Mouse (Mus musculus) adrenal gland, postnatal 36 days (tissue): ENCODE measurements around the gene Sgca. TPM values are rescaled to one million over a fixed set of nuclear protein-coding genes. Genes with fewer than 3 reads are reported as not detected.

ENCODE experiments used
- total RNA-seq, 2 experiments: library from RNA; stranded (reverse); gene quantifications; 2 replicates each; pipeline ENCODE4 v1.2.3; 2021

The Sgca gene
- total RNA-seq, 2 experiments from 2014 or later = not detected

Other genes with a start within 250 kb of the Sgca start
- gene Cdc34b, start 234.5 kb downstream of the Sgca start, total RNA-seq = under 1 TPM; 0.23 to 0.26 TPM
- not detected for gene Tmem92, start 193.6 kb downstream of the Sgca start, total RNA-seq
- 100 to 1,000 TPM; 111 to 222 TPM for gene Col1a1, start 40.1 kb downstream of the Sgca start, total RNA-seq
- not detected for gene Hils1, start 8.7 kb downstream of the Sgca start, total RNA-seq
- gene Ppp1r9b, start 14.7 kb upstream of the Sgca start, total RNA-seq = 100 to 1,000 TPM; 119 to 120 TPM
- gene Samd14, start 33.6 kb upstream of the Sgca start, total RNA-seq = 1 to 10 TPM; 3.2 to 3.4 TPM
- 100 to 1,000 TPM in 1 of 2 experiments, 10 to 100 TPM in 1; 70.0 to 103 TPM for gene Pdk2, start 65.0 kb upstream of the Sgca start, total RNA-seq
- gene Itga3, start 100.5 kb upstream of the Sgca start, total RNA-seq = 10 to 100 TPM; 38.0 to 56.7 TPM
- gene Dlx3, start 143.8 kb upstream of the Sgca start, total RNA-seq = not detected
- not detected for gene Dlx4, start 169.9 kb upstream of the Sgca start, total RNA-seq